Mouse (Mus musculus) cortical plate, adult 2 months (tissue): ENCODE measurements around the gene Erbb4.

Experiments
- CTCF ChIP-seq: fragments of 200-500 bp; IDR thresholded peaks from 2 replicates; pipeline ENCODE4 v1.5.1; 2011; ENCODE audit warnings: mild to moderate bottlenecking, control low read depth, low read length; ENCODE audit not compliant: insufficient read depth; ENCODE audit errors: extremely low read depth
- POLR2A ChIP-seq: fragments of 200-500 bp; IDR thresholded peaks from 2 replicates; pipeline ENCODE4 v1.6.1; 2011; ENCODE audit warnings: mild to moderate bottlenecking, low read length, control low read depth; ENCODE audit not compliant: insufficient read depth; ENCODE audit errors: extremely low read depth

DNA sequence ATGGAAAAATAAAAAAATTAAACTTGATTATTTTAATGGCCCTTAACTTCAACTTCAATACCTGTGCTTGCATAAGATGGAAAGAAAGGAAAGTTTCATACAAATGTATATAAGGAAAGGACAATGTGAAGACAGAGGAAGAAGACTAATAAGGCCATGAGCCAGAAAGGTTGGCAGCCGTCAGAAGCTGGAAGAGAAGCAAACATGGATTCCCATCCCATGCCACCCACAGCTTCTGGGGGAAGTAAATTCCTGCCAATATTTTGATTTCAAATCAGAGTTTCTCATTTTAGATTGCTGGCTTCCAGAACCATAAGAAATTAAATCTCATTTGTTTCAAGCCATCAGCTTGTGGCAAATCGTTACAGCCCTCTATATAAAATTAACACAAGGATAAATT, 984.3 kb downstream of the Erbb4 start:
- no peak for TF ChIP-seq CTCF
- no peak for TF ChIP-seq POLR2A
